Mouse (Mus musculus) lung, postnatal 4 days (tissue): ENCODE data around the gene Kcnv2.

ENCODE experiments used
- DNase-seq, 2 experiments: peaks; one replicate each; pipeline ENCODE4 v3.0.0; 2021

Kcnv2 gene

GRCm38 (mm10) chr19:27366113-27366746 is 43.8 kb downstream of the Kcnv2 start:
- DNase-seq = no peak

DNA sequence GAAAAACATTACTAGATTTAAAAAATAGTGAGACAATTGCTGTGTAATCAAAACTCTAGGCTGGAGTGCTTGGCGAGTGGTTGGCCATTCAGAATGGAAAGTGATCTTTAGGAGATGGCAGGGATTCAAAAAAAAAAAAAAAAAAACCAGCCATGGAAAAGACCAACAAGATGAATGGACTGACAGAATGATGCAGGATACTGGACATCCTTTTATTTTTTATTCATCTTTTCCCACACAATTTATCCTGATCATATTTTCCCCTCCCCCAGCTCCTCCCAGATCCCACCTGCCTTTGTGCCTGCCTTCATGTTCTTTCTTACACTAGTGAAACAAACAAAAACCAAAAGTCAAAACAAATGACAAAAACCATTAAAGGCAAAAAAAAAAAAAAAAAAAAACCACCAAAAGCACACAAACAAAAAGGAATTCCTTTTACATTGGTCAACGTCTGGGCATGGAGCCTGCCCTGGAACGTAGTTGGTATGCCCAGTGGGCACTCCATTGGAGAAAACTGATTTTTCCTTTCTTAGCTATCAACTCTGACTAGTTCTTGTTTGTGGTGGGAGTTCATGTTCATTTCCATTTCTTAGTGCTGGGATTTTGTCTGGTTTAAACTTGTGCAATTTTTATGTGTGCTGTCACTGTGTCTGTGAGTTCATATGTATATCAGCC is 47.2 kb downstream of the Kcnv2 start:
- no peak for DNase-seq

DNA sequence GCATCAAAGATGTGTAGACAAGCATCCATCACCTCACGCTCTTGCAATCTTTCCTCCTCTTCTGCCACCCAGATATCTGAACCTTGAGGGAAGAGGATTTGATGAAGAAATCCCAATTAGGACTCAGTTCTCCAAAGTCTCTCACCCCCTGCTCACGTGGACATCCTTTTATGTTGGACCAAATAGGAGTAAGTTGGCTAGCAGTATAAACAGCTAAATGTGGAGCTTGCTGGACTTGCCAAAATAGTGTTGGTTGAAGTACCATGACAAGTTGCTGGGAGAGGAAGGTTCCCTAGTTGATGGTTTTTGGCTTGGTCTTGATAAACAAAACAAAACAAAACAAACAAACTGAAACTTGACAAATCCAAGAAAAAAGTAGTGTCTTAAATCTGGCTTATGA is 47.8 kb downstream of the Kcnv2 start:
- no peak for DNase-seq

GRCm38 (mm10) chr19:27370784-27371183 is 48.4 kb downstream of the Kcnv2 start:
- no peak for DNase-seq

GRCm38 (mm10) chr19:27379712-27380401 is 57.5 kb downstream of the Kcnv2 start:
- no peak for DNase-seq

DNA sequence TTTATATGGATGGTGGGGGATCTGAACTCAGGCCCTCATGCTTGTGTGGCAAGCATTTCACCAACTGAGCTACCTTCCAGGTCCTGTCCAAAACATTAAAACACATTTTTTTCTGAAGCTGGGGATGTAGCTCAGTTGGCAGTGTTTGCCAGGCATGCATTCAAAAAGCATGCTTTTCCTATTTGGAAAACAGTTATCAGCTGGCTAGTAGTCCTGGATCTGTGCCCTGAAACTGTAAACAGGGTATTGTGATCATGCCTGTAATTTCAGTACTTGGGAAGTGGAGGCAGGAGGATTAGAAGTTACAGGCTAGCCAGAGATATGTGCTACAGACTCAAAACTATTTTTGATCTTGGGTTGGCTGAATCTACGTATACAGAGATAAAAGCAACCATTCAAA is 59.7 kb downstream of the Kcnv2 start:
- no peak for DNase-seq

GRCm38 (mm10) chr19:27383266-27383665 is 60.9 kb downstream of the Kcnv2 start:
- DNase-seq = no peak

DNA sequence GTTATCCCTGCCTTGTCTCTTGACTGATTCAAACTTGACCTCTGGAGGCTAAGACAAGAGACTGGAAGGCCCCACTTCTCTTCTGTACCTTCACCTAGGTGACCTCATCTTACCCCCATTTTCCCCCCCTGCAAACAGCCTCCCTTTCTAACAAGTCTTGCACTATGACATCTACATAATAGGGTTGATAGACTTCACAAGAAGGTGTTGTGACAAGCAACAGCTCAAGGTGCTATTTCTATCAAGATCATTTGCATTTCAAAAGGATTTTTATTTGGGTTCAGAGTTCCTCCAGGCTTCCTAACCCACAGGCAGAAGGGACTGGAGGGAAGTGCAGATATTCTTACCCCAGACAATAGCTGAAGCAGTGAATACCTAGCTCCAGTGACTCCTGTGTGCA is 62.9 kb downstream of the Kcnv2 start:
- DNase-seq = no peak
